Mouse (Mus musculus) MEL (cell line): Measurements from ENCODE around the gene Ust. TPM values are rescaled to one million over a fixed set of nuclear protein-coding genes. Genes with fewer than 3 reads are reported as not detected.

Source experiments
- DNase-seq: peaks from one replicate; pipeline ENCODE4 v3.0.0; 2011; ENCODE audit warnings: low read depth, low spot score
- H3K27ac ChIP-seq: 2 replicates; pipeline ENCODE4 v1.5.1; 2012; ENCODE audit warnings: low read depth, mild to moderate bottlenecking, control low read depth, low read length, moderate library complexity; ENCODE audit not compliant: control insufficient read depth
- H3K27me3 ChIP-seq, 2 experiments: fragments of 150-350 bp in 1 of 2; sonication (generic) in 1 of 2; 2 replicates each; pipeline ENCODE4 v1.6.1; 2012; ENCODE audit warnings: low read length in 2 of 2, mild to moderate bottlenecking in 2 of 2, improper control_type of control experiment in 1 of 2, moderate library complexity in 1 of 2; ENCODE audit not compliant: insufficient read depth in 2 of 2, control insufficient read depth in 1 of 2
- H3K36me3 ChIP-seq, 2 experiments: 2 replicates each; pipeline ENCODE4 v1.6.1; 2012 to 2014; ENCODE audit warnings: low read length in 2 of 2, improper control_type of control experiment in 1 of 2, inconsistent platforms in 1 of 2, mild to moderate bottlenecking in 1 of 2; ENCODE audit not compliant: insufficient read depth in 2 of 2, control insufficient read depth in 1 of 2
- H3K4me1 ChIP-seq, 2 experiments: fragments of 150-350 bp in 1 of 2; sonication (generic) in 1 of 2; 2 replicates each; pipeline ENCODE4 v1.6.1; 2012; ENCODE audit warnings: low read length in 2 of 2, improper control_type of control experiment in 1 of 2, mild to moderate bottlenecking in 1 of 2; ENCODE audit not compliant: insufficient read depth in 2 of 2, control insufficient read depth in 1 of 2
- H3K4me3 ChIP-seq, 2 experiments: fragments of 150-350 bp in 1 of 2; sonication (generic) in 1 of 2; 2 replicates each; pipeline ENCODE4 v1.5.1; 2012; ENCODE audit warnings: low read depth in 2 of 2, low read length in 2 of 2, mild to moderate bottlenecking in 2 of 2, moderate library complexity in 2 of 2, control low read depth in 1 of 2, improper control_type of control experiment in 1 of 2; ENCODE audit not compliant: control insufficient read depth in 1 of 2, insufficient read depth in 1 of 2
- H3K79me2 ChIP-seq: 2 replicates; pipeline ENCODE4 v1.6.1; 2012; ENCODE audit warnings: mild to moderate bottlenecking, low read length, moderate library complexity; ENCODE audit not compliant: control insufficient read depth, poor library complexity, insufficient read depth
- H3K9ac ChIP-seq: 2 replicates; pipeline ENCODE4 v1.6.1; 2012; ENCODE audit warnings: low read depth, mild to moderate bottlenecking, control low read depth, low read length, moderate library complexity; ENCODE audit not compliant: control insufficient read depth, poor library complexity, severe bottlenecking
- H3K9me3 ChIP-seq: fragments of 150-350 bp; sonication (generic); replicated peaks from 2 replicates; pipeline ENCODE4 v1.6.1; 2012; ENCODE audit warnings: mild to moderate bottlenecking, low read length, improper control_type of control experiment, moderate library complexity; ENCODE audit not compliant: insufficient read depth
- BHLHE40 ChIP-seq: IDR thresholded peaks from 2 replicates; pipeline ENCODE4 v1.6.1; 2012; ENCODE audit warnings: low read depth, mild to moderate bottlenecking, inconsistent platforms, low read length, improper control_type of control experiment, borderline replicate concordance
- CHD2 ChIP-seq: IDR thresholded peaks from 2 replicates; pipeline ENCODE4 v1.6.1; 2011; ENCODE audit warnings: low read length, improper control_type of control experiment
- CTCF ChIP-seq, 3 experiments: IDR thresholded peaks in 2 of 3; conservative IDR thresholded peaks in 1 of 3; 2 replicates each; pipeline ENCODE4 v1.5.1; 2011 to 2012; ENCODE audit warnings: low read length in 3 of 3, low read depth in 2 of 3, mild to moderate bottlenecking in 2 of 3, improper control_type of control experiment in 1 of 3, inconsistent platforms in 1 of 3, mixed read lengths in 1 of 3, moderate library complexity in 1 of 3; ENCODE audit not compliant: control insufficient read depth in 1 of 3, insufficient read depth in 1 of 3, poor library complexity in 1 of 3, severe bottlenecking in 1 of 3
- E2F4 ChIP-seq: IDR thresholded peaks from 2 replicates; pipeline ENCODE4 v1.6.1; 2011; ENCODE audit warnings: low read depth, low read length, improper control_type of control experiment, borderline replicate concordance
- GABPA ChIP-seq: IDR thresholded peaks from 2 replicates; pipeline ENCODE4 v1.6.1; 2012; ENCODE audit warnings: low read depth, mild to moderate bottlenecking, inconsistent platforms, low read length, improper control_type of control experiment, moderate library complexity
- HCFC1 ChIP-seq: IDR thresholded peaks from 2 replicates; pipeline ENCODE4 v1.6.1; 2012; ENCODE audit warnings: low read depth, mild to moderate bottlenecking, inconsistent platforms, low read length, improper control_type of control experiment, moderate library complexity
- KAT2A ChIP-seq: conservative IDR thresholded peaks from 2 replicates; pipeline ENCODE4 v1.6.1; 2012; ENCODE audit warnings: low read depth, low read length, improper control_type of control experiment, inconsistent platforms
- MAZ ChIP-seq: IDR thresholded peaks from 2 replicates; pipeline ENCODE4 v1.6.1; 2012; ENCODE audit warnings: low read depth, mild to moderate bottlenecking, inconsistent platforms, low read length, improper control_type of control experiment
- MYB ChIP-seq: IDR thresholded peaks from 2 replicates; pipeline ENCODE4 v1.6.1; 2011; ENCODE audit warnings: mild to moderate bottlenecking, low read depth, low read length, improper control_type of control experiment
- POLR2A ChIP-seq, 2 experiments: IDR thresholded peaks; 2 replicates each; pipeline ENCODE4 v1.6.1; 2011 to 2012; ENCODE audit warnings: low read length in 2 of 2, mild to moderate bottlenecking in 2 of 2, control low read depth in 1 of 2, improper control_type of control experiment in 1 of 2, low read depth in 1 of 2, moderate library complexity in 1 of 2; ENCODE audit not compliant: control insufficient read depth in 1 of 2, insufficient read depth in 1 of 2, poor library complexity in 1 of 2
- POLR2AphosphoS2 ChIP-seq: IDR thresholded peaks from 2 replicates; pipeline ENCODE4 v1.6.1; 2011; ENCODE audit warnings: low read length, improper control_type of control experiment
- POLR2AphosphoS5 ChIP-seq: IDR thresholded peaks from 2 replicates; pipeline ENCODE4 v1.6.1; 2012; ENCODE audit warnings: low read depth, borderline replicate concordance, mild to moderate bottlenecking, inconsistent platforms, low read length, moderate library complexity, mixed read lengths
- SMC3 ChIP-seq: IDR thresholded peaks from 2 replicates; pipeline ENCODE4 v1.6.1; 2011; ENCODE audit warnings: low read depth, low read length, improper control_type of control experiment
- UBTF ChIP-seq: IDR thresholded peaks from 2 replicates; pipeline ENCODE4 v1.6.1; 2012; ENCODE audit warnings: low read depth, mild to moderate bottlenecking, inconsistent platforms, low read length, improper control_type of control experiment, moderate library complexity, borderline replicate concordance; ENCODE audit not compliant: insufficient read depth
- ZKSCAN1 ChIP-seq: IDR thresholded peaks from 2 replicates; pipeline ENCODE4 v1.6.1; 2012; ENCODE audit warnings: low read depth, mild to moderate bottlenecking, inconsistent platforms, low read length, improper control_type of control experiment, moderate library complexity
- ZNF384 ChIP-seq: IDR thresholded peaks from 2 replicates; pipeline ENCODE4 v1.6.1; 2012; ENCODE audit warnings: low read depth, mild to moderate bottlenecking, inconsistent platforms, low read length, improper control_type of control experiment
- polyA plus RNA-seq, 2 experiments: library from polyadenylated mRNA; stranded (reverse) in 1 of 2; unstranded in 1 of 2; fragments of >175 nt in 1 of 2; fragments of >200 nt in 1 of 2; gene quantifications; 2 replicates each; pipeline versions ENCODE4 v1.2.1 to v1.2.4; 2012; ENCODE audit warnings: low replicate concordance in 2 of 2, low read depth in 1 of 2; ENCODE audit not compliant: insufficient read length in 2 of 2, insufficient read depth in 1 of 2, missing spikeins in 1 of 2
- total RNA-seq: library from RNA; depleted of rRNA; stranded (reverse); fragments of 300-350 nt; gene quantifications from 2 replicates; pipeline ENCODE4 v1.2.3, GENCODE M21; 2012

The Ust gene
- total and polyA plus RNA-seq, 3 experiments: not detected

GRCm38 (mm10) chr10:8183171-8183570 lies 335.5 kb downstream of the Ust start:
- Histone ChIP-seq H3K79me2 (no peaks in the 10 kb centered on the region), H3K9ac (no peak overlapping the region), H3K4me3 (no peak overlapping the region), H3K4me1 (no peaks in the 10 kb centered on the region), H3K9me3 (no peaks in the 10 kb centered on the region), H3K27me3 (no peaks in the 10 kb centered on the region), H3K27ac (no peak overlapping the region), H3K36me3 (no peaks in the 10 kb centered on the region)
- no peak for DNase-seq
- no peak for TF ChIP-seq POLR2A (IDR thresholded peaks at IDR 0.05; ENCODE audit: control insufficient read depth in 1 of 2, insufficient read depth in 1 of 2, low read depth in 1 of 2, low read length in 2 of 2, poor library complexity in 1 of 2)
- TF ChIP-seq MAZ: no peak
- no peak for TF ChIP-seq SMC3
- no peak for TF ChIP-seq CTCF (IDR thresholded peaks at IDR 0.05 in 2 of 3, conservative IDR thresholded peaks at IDR 0.05 in 1 of 3; ENCODE audit: control insufficient read depth in 1 of 3, insufficient read depth in 1 of 3, low read depth in 2 of 3, low read length in 3 of 3, poor library complexity in 1 of 3, severe bottlenecking in 1 of 3)

GRCm38 (mm10) chr10:8181596-8182185 lies 336.9 kb downstream of the Ust start:
- no peaks in the 10 kb centered on the region for H3K36me3 ChIP-seq
- H3K4me3 ChIP-seq: no peak overlapping the region
- no peaks in the 10 kb centered on the region for H3K27me3 ChIP-seq
- H3K79me2 ChIP-seq: no peaks in the 10 kb centered on the region
- no peak for DNase-seq
- H3K27ac ChIP-seq: no peak overlapping the region
- no peaks in the 10 kb centered on the region for H3K9me3 ChIP-seq
- TF ChIP-seq MYB: no peak
- TF ChIP-seq UBTF: no peak
- TF ChIP-seq KAT2A: no peak
- TF ChIP-seq POLR2AphosphoS5: no peak
- TF ChIP-seq BHLHE40: no peak
- no peak for TF ChIP-seq E2F4
- no peak for TF ChIP-seq CHD2
- TF ChIP-seq CTCF (IDR thresholded peaks at IDR 0.05 in 2 of 3, conservative IDR thresholded peaks at IDR 0.05 in 1 of 3; ENCODE audit: control insufficient read depth in 1 of 3, insufficient read depth in 1 of 3, low read depth in 2 of 3, low read length in 3 of 3, poor library complexity in 1 of 3, severe bottlenecking in 1 of 3): no peak
- no peak for TF ChIP-seq HCFC1
- TF ChIP-seq POLR2AphosphoS2: no peak
- TF ChIP-seq ZKSCAN1: no peak
- no peak for TF ChIP-seq ZNF384
- no peak for TF ChIP-seq GABPA
- H3K9ac ChIP-seq: no peak overlapping the region
- H3K4me1 ChIP-seq: no peaks in the 10 kb centered on the region
